Mouse (Mus musculus) left cerebral cortex, postnatal 25 days (tissue): ENCODE measurements at regions not wholly inside any gene's neighbourhood (a gene's known extent, or its start where the extent isn't known, plus 50 kb on each side); places are given as distances from the start of the nearest gene placed in this dataset.

Experiments
- DNase-seq, 2 experiments: peaks; one replicate each; pipeline ENCODE4 v3.0.0; 2022; ENCODE audit warnings: low spot score in 2 of 2, mixed read lengths in 1 of 2
- intact Hi-C: fragments of 180-260 bp; cut with DNase I; formaldehyde crosslinking; loops from one replicate; pipeline ENCODE4 v1.15.1; 2025

DNA sequence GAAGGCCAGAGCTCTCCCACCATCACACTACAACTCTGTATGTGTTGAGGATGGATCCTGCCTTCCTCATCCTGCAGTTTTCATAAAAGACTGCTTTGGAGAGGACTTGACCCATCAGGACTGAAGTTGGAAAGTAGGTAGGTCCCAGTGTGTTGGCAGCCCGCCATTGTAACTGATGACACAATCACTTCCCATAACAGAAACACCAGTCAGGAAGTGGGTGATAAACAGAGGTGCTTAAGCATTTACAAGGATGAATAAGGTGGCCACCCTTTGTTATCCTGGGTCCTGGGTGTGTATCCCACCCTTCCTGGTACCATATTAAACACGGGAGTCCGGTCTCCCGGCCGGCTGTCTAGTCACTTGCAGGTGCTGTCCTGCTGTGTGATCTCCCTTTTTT lies 118.3 kb downstream of the Snx10 start:
- intact Hi-C loops: no loop called here
- DNase-seq: no peak

- intact Hi-C loops: no loop called here
- no peak for DNase-seq
These were observed 125.1 kb downstream of the Snx10 start for GRCm38 (mm10) chr6:51648813-51649212.

GRCm38 (mm10) chr6:51653753-51654152 lies 130.1 kb downstream of the Snx10 start:
- intact Hi-C loops: no loop called here
- DNase-seq: no peak

DNA sequence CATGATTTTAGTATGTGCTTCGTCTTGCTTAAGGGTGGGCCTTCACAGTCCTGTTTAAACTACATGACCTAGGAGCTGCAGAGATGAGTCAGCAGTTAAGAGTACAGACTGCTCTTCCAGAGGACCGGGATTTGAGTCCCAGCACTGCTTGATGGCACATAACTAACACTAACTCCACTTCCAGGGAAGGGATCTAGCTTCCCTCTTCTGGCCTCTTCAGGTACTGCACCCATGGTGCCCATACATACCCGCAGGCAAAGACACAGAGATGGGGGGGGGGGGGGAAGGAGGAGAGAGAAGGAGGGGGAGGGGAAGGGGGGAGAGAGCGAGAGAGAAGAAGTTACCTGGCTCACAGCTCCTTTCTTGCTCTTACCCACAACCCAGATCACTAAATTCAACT lies 131.3 kb downstream of the Snx10 start:
- intact Hi-C loops: no loop called here
- DNase-seq: no peak

DNA sequence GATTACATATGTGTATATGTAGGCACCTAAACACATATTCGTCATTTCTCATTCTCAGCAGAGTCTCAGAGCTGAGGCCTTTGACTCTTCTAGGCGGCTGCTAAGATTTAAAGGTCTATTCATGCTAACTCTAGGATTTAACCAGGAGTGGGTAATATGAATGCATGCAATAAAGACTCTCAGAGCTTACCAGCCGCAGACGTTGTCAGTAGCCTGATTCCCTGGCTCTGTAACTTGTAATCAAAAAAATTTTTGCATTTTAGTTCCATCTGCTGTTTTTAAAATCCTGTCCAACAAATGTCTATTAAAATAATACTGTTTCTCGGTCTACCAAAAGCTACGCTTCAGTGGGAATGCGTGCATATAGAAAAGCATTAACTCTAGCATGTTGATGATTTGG lies 132.4 kb downstream of the Snx10 start:
- intact Hi-C loops: no loop called here
- peak in 1 of 2 experiments; percentile 9 for DNase-seq

DNA sequence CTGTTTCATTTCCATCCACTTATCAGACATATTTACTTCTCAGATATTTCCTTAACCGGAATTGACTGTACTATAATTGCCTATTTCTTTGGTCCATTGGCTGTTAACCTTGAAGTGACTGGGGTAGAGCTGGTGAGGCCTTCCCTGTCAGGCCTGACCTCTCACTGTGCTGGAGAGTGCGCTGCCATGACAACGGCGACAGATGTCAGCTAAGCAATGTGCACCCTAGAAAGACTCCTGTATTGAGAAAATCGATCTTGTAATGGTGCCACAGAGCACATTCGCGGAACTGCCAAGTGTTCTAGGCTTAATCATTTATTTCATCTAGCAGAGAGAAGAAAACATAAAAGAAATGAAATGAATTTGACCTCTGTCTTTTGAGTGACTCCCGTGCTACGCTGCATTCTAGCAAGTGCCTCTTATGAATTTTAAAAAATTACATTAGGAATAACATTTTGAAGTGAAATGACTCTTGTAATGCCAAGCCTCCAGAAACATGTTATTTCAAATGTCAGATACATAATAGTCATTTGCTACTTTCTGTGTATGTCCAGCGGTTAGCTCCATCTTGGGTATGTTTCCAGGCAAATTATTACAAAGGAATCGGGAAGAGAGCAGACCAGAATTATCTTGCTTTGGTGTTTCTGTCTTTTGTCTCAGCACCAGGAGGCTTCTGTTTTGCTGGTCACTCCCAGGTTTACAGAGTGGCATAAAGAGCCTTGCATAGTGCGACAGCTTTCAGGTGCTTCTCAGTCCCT lies 133.4 kb downstream of the Snx10 start:
- intact Hi-C loops: no loop called here

GRCm38 (mm10) chr6:51658360-51658759 lies 134.7 kb downstream of the Snx10 start:
- intact Hi-C loops: no loop called here
- DNase-seq: no peak

More for the DNA sequence above, 133.4 kb downstream of the Snx10 start:
- no peak for DNase-seq

GRCm38 (mm10) chr6:51663178-51663577 lies 139.5 kb downstream of the Snx10 start:
- no peak for DNase-seq
- intact Hi-C loops: no loop called here

- intact Hi-C loops: no loop called here
These were observed 140.3 kb downstream of the Snx10 start for GRCm38 (mm10) chr6:51664049-51664448.

DNA sequence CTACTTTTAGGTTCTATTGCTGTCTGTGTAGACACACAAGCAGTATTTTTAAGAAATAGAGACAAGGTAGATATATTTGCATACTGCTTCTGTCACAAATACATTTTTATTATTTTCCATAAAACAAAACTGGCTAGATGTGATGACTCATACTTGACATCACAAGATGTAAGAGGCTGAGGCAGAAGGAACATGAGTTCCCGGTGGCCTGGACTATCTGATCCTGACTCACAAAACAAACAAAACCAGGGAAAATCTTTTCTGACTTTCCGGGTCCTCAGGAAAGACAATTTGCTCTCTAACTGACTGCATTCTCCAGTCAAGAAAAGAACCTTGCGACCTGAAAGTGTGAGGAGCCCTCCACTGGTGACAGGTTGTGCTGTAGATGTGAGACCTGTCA lies 143.3 kb downstream of the Snx10 start:
- intact Hi-C loops: no loop called here
- no peak for DNase-seq

More at GRCm38 (mm10) chr6:51664049-51664448, 140.3 kb downstream of the Snx10 start:
- peak in 1 of 2 experiments; percentile 18 for DNase-seq

- intact Hi-C loops: no loop called here
- no peak for DNase-seq
These were observed 151.7 kb downstream of the Snx10 start for GRCm38 (mm10) chr6:51675342-51675945.

GRCm38 (mm10) chr6:51677162-51677996 lies 153.7 kb downstream of the Snx10 start:
- no peak for DNase-seq
- intact Hi-C loops: no loop called here

GRCm38 (mm10) chr6:51678743-51679142 lies 155.0 kb downstream of the Snx10 start:
- DNase-seq: no peak
- intact Hi-C loops: no loop called here

GRCm38 (mm10) chr6:51680239-51680857 lies 156.6 kb downstream of the Snx10 start:
- DNase-seq: no peak
- intact Hi-C loops: no loop called here

GRCm38 (mm10) chr6:51683131-51683530 lies 159.4 kb downstream of the Snx10 start:
- DNase-seq: no peak
- intact Hi-C loops: no loop called here

DNA sequence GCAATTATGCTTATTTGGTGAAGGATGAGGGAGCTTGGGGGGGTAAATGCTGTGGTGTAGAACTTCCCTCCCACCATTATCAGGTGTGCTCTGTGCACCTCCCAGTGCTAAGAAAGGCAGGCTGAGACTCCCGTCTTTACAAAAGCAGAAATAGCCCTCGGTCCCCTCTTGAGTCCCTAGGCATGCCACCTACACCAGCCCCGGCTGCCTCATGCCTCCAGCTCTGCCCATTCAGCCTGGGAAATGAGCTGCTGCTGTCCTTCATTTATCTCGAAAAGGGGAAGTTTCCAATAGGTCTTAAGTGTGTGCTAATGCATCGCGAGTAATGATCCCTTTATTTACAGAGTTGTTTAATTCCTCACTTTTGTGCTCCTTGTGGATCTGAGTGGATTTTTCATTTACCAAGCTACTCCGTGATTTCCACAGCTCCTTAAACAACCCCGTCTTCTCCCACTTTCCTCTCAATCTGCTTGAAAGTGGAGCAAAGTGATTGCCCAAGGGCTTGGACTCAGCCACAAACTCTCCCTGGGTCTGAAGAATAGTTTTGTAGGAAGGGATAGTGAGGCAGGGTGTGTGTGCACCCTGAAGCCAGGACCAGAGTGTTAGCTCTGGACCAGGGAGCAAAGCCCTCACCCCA lies 162.1 kb downstream of the Snx10 start:
- intact Hi-C loops: no loop called here
- no peak for DNase-seq

- intact Hi-C loops: no loop called here
- DNase-seq: peak in 1 of 2 experiments; percentile 44
These were observed 167.3 kb downstream of the Snx10 start for GRCm38 (mm10) chr6:51690795-51691563.

DNA sequence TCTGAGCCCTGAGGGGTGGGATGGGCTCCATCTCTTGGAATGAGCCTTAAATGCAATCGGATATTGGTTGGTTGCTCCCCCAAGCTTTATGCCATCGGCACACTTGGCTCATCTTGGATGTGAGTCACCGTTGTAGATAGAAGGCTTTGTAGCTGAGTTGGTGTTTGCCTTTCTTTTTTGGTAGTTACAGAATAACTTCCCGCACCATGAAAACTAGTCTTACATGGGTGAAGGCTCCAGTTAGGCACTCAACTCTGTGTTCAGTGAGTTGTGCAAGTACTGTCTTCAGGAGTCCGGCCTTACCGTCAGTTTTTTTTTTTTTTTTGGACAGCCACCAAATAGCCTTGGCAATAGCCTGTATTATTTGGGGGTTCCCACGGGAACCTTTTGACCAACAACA lies 170.3 kb downstream of the Snx10 start:
- intact Hi-C loops: no loop called here
- no peak for DNase-seq

- intact Hi-C loops: no loop called here
- no peak for DNase-seq
These were observed 172.7 kb downstream of the Snx10 start for GRCm38 (mm10) chr6:51696396-51696795.
